Mouse (Mus musculus): Measurements from ENCODE around the gene Fga. TPM values are rescaled to one million over a fixed set of nuclear protein-coding genes. Genes with fewer than 3 reads are reported as not detected.

Fga gene
- total RNA-seq (2023): not detected

DNA sequence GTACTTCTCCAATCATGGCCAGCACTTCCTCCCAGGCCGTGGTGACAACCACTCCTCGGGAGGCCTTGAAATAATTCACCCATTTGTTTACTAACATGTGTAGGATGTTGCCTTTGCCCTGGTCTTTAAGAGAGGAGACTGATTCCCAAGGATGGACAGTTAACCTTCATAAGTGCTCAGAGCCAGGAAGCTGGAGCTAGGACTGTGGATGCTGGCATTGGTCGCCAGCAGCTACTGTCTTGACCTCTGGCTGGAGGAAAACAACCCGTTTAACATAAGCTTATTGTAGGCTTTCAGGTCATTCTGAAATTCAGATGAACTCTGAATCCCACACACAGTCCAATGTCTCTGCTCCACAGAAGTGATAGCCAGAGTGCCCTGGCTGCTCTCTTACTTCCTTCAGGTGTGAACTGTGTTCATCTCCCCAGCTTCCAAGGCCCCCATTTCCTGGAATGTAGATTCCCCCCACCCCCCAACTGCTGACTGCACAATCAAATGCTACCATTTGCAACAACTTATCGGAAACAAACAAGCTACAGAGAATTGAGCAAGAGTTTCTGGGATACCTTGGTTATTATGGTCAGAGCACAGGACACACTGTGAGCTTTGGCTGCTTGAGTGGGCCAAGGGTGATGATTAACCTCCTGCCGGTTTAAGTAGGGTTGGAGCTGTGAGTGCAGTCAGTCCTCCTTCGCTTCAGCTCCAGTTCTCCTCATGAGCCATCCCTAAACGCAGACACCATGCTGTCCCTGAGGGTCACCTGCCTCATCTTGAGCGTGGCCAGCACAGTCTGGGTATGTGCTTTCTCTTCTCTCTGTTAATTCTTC lies at the start of gene Fga:
Fga (plus strand) TSS at position 602 of the 827 bp plus-strand sequence.

DNA sequence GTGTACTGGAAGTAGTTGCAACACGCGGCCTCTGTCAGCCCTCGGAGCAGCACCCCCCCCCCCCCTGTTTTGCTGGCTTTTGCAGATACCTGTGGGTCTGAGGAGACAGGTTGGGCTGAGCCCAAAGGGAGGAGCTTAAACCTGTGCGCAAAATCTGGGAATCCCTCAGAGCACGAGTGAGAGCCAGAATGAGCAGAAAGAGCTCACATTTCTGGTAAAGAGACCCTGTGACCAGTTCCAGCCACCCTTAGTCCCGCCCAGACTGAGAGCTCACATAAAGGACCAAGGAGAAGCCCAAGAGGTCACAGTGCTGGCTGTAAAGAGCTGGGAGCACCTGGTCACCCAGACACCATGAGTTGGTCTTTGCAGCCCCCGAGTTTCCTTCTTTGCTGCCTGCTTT lies 18.3 kb upstream of the Fga start, which contains the start of gene Fgg:
Fgg (plus strand) TSS at position 168 of the 400 bp plus-strand sequence.

DNA sequence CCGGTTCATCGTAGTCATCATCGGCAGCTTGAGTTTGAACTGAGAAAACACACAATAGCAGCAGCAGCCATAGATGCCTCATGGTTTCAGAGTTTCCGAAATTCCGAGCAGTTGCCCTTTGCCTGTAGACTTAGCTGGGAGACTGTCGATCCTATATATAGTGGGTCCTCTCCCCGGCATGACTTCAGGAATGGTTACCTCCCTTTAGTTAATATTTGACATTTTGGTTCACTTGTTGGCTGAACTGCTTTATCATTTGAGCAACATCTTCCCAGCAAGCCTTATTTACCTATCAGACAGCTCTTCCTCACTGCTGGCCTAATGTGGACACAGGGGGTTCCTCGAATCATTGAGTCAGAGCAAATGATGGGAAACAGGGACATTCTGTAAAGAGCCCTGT lies 23.8 kb downstream of the Fga start, which contains the start of gene Fgb:
Fgb (minus strand) TSS at position 184 of the 400 bp plus-strand sequence.

DNA sequence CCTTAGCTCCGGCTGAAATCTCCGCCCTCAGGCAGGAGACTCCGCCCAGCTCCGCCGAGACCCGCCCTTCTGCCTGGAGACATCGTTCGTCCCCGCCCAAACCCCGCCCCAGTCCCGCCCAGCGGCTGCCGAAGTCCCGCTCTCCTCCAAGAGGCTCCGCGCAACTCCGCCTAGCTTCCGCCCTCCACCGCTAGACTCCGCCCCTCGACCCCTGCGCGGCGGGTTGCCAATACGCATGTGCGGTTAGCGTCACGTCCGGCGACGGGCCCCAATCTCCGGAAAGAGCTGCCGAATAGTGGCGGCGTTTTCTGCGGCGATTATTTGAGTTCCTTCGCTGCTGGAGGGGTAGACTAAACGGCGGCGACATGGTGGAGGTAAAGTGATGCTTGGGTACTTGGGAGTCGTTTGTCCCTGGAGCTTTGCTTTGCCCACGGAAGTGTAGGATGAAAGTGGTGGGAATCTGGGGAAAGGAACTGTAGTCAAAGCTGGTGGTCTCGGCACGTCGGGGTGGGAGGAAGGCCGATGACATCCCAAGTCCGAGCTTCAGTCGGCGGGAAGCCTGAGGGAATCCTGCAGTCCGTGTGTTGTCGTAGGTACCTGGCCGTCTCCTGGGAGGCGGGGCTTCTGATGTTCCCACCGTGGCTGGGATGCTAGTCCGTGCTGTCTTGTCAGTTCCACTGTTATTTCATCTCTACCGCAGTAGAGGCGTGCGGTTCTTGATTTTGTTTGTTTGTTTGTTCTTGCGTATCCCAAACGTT lies 29.6 kb downstream of the Fga start, which contains the start of gene Plrg1:
Plrg1 (plus strand) TSS at position 242 of the 758 bp plus-strand sequence.

Other genes starting within 250 kb of the Fga start
- not detected for gene Rbm46, start 149.6 kb upstream of the Fga start, total RNA-seq (2023)
- not detected for gene Lrat, start 122.1 kb upstream of the Fga start, total RNA-seq (2023)
- gene Fgg, start 18.4 kb upstream of the Fga start, total RNA-seq (2023): not detected
- gene Fgb, start 23.8 kb downstream of the Fga start, total RNA-seq (2023): not detected
- gene Plrg1, start 29.4 kb downstream of the Fga start, total RNA-seq (2023): 10 to 100 TPM; 35.6 to 40.9 TPM
- gene Dchs2, start 101.9 kb downstream of the Fga start, total RNA-seq (2023): not detected

Measured in neutrophil, adult 83 days (primary cell).